Mouse (Mus musculus): ENCODE data around the gene Hacl1.

GRCm38 (mm10) chr14:31601908-31602615 is 39.0 kb downstream of the Hacl1 start:
- TF ChIP-seq CTCF (IDR thresholded peaks at IDR 0.05; ENCODE audit: control insufficient read depth, insufficient read depth, low read length) (no peak), POLR2A (IDR thresholded peaks at IDR 0.05; ENCODE audit: borderline replicate concordance, control insufficient read depth, low read depth, low read length) (no peak)
